Mouse (Mus musculus) olfactory bulb, adult 2 months (tissue): ENCODE data around the gene Plbd2.

Experiments
- CTCF ChIP-seq: fragments of 200-500 bp; IDR thresholded peaks from 2 replicates; pipeline ENCODE4 v1.5.1; 2012; ENCODE audit warnings: low read depth, mild to moderate bottlenecking, low read length, moderate library complexity; ENCODE audit not compliant: insufficient read depth
- POLR2A ChIP-seq: fragments of 200-500 bp; IDR thresholded peaks from 2 replicates; pipeline ENCODE4 v1.6.1; 2012; ENCODE audit warnings: mild to moderate bottlenecking, low read depth, low read length, moderate library complexity; ENCODE audit not compliant: insufficient read depth

DNA sequence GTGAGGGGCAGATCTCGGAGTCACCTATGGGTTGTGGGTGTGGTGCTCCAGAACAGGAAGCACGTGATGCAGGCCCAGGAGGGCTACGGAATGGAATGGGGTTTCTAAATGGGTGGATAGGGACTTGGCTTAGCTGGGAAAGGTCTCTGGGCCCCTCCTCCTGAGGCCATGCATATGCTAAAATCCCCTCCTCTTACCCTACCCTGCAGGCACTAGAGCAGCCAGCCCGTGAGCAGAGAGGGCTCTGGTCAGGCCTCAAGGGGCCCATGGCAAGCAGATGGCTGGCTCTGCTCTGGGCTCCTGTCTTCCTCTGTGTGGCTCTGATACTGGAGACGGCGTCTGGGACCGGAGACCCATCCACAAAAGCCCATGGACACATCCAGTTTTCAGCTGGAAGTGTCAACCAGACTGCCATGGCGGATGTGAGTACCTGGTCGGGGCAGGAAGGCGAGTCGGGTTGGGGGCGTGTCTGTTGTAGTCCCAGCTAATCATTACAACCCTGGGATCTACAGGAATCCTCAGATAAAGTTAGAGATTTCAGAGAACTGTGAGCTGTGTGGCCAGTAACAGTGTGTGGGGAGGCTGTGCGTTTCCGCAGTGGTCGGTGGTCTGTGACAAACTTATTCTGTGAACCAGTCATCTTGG is 9.6 kb upstream of the Plbd2 start:
- TF ChIP-seq CTCF (no peak), POLR2A (no peak)
